Mouse (Mus musculus) liver, embryonic 13.5 days (tissue): ENCODE measurements around the gene Steap2. TPM values are rescaled to one million over a fixed set of nuclear protein-coding genes. Genes with fewer than 3 reads are reported as not detected.
"Not testable (repeated sequence)": the region's sequence is repeated elsewhere in the genome, so short reads cannot be mapped to it uniquely, and the experiment has no call there.

ENCODE experiments used
- ATAC-seq: fragments of 200-750 bp; cut with Nextera tagmentation; 2 replicates; pipeline ENCODE4 v1.8.0; 2017; ENCODE audit warnings: low read depth, mild to moderate bottlenecking, moderate number of reproducible peaks, moderate library complexity
- DNase-seq: peaks from one replicate; pipeline ENCODE4 v3.0.0; 2022
- H3K27ac ChIP-seq: fragments of 300-500 bp; sonication (generic); 2 replicates; pipeline ENCODE4 v1.5.1; 2015; ENCODE audit warnings: moderate library complexity, mild to moderate bottlenecking, inconsistent platforms
- H3K27me3 ChIP-seq: fragments of 300-500 bp; sonication (generic); 2 replicates; pipeline ENCODE4 v1.6.1; 2015; ENCODE audit warnings: mild to moderate bottlenecking, inconsistent platforms
- H3K36me3 ChIP-seq: fragments of 300-500 bp; sonication (generic); 2 replicates; pipeline ENCODE4 v1.6.1; 2015; ENCODE audit warnings: mild to moderate bottlenecking, inconsistent platforms
- H3K4me1 ChIP-seq: fragments of 300-500 bp; sonication (generic); replicated peaks from 2 replicates; pipeline ENCODE4 v1.6.1; 2015; ENCODE audit warnings: inconsistent platforms
- H3K4me2 ChIP-seq: fragments of 300-500 bp; sonication (generic); 2 replicates; pipeline ENCODE4 v1.6.1; 2015; ENCODE audit warnings: inconsistent platforms, mild to moderate bottlenecking, moderate library complexity
- H3K4me3 ChIP-seq: fragments of 300-500 bp; sonication (generic); replicated peaks from 2 replicates; pipeline ENCODE4 v1.5.1; 2015; ENCODE audit warnings: mild to moderate bottlenecking, inconsistent platforms
- H3K9ac ChIP-seq: fragments of 300-500 bp; sonication (generic); 2 replicates; pipeline ENCODE4 v1.6.1; 2015; ENCODE audit warnings: mild to moderate bottlenecking, inconsistent platforms
- H3K9me3 ChIP-seq: fragments of 300-500 bp; sonication (generic); replicated peaks from 2 replicates; pipeline ENCODE4 v1.6.1; 2016; ENCODE audit warnings: inconsistent platforms
- WGBS: fragments of 180-500 bp; shearing (Covaris S2); methylation state at CpG from one replicate; pipeline ENCODE4 v1.1.7; 2015; ENCODE audit not compliant: insufficient replicate concordance; 5-methylcytosine and 5-hydroxymethylcytosine counted together
- polyA plus RNA-seq: library from polyadenylated mRNA; unstranded; fragments of >200 nt; fragmentation: Nextera tagmentation; extraction: Ambion mirVana; gene quantifications from 2 replicates; pipeline ENCODE4 v1.2.1, GENCODE M21; 2015

The Steap2 gene
- polyA plus RNA-seq, 1 experiment from 2014 or later, result 4.9 TPM

DNA sequence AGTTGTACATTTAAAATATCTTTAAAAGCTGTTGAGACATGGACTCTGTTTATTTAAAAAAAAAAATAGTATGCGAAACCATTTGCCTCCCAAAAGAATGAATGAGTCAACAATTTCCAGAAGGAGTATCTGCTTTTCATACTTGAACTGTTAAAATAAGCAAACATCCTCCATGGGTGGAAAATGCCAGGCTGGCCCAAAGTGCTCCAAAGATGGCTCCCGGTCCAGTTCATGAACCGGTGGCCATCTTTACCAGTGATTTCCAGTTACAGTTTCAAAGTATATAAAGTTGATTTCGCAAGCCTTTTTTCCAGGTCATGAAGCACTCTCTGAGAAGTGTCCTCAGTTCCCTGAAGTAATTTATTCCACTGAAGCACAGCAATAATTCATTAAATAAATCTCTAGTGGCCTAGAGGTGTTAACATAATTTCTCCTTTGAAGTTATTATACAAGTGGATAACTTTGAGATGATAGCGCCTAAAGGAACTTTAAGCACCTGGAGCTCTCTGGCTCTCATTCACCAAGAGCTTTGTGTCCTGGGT is 1.1 kb upstream of the Steap2 start:
- Histone ChIP-seq H3K9me3 (no peaks in the 10 kb centered on the region), H3K9ac (no peak overlapping the region), H3K4me1 (no peaks in the 10 kb centered on the region), H3K4me3 (no peak overlapping the region), H3K36me3 (no peaks in the 10 kb centered on the region), H3K27me3 (peaks cover 38% of the 10 kb centered on the region), H3K4me2 (no peak overlapping the region), H3K27ac (no peak overlapping the region)
- no peak for DNase-seq
- 74% methylated on average over 5 of the region's 5 CpGs for WGBS
- ATAC-seq, result no peak

GRCm38 (mm10) chr5:5693541-5693955 is 830 bp downstream of the Steap2 start:
- Histone ChIP-seq H3K27me3 (peaks cover 38% of the 10 kb centered on the region), H3K4me2 (peak overlapping the region; percentile 55), H3K4me3 (peak overlapping the region; percentile 59), H3K4me1 (0 out of 2 replicates have a peak, but pooled peaks cover 4% of the 10 kb centered on the region), H3K9me3 (no peaks in the 10 kb centered on the region), H3K9ac (peak overlapping the region; percentile 64), H3K36me3 (no peaks in the 10 kb centered on the region), H3K27ac (peak overlapping the region; percentile 50)
- 3% methylated on average over 29 of the region's 29 CpGs for WGBS
- ATAC-seq (peak; percentile 44), DNase-seq (no peak)

GRCm38 (mm10) chr5:5692167-5692738 is 2.1 kb downstream of the Steap2 start:
- Histone ChIP-seq H3K9ac (no peak overlapping the region), H3K27ac (no peak overlapping the region), H3K4me2 (peak overlapping the region; percentile 55; the same call in 1 of the 2 replicates), H3K27me3 (peaks cover 38% of the 10 kb centered on the region), H3K4me1 (0 out of 2 replicates have a peak, but pooled peaks cover 8% of the 10 kb centered on the region), H3K36me3 (no peaks in the 10 kb centered on the region), H3K9me3 (no peaks in the 10 kb centered on the region), H3K4me3 (no peak overlapping the region)
- 48% methylated on average over 4 of the region's 4 CpGs for WGBS
- ATAC-seq (no peak), DNase-seq (no peak)

GRCm38 (mm10) chr5:5688945-5689540 is 5.3 kb downstream of the Steap2 start:
- no peak for ATAC-seq
- no peaks in the 10 kb centered on the region for H3K9me3 ChIP-seq
- H3K9ac ChIP-seq, result no peak overlapping the region
- peaks cover 29% of the 10 kb centered on the region for H3K27me3 ChIP-seq
- no peak overlapping the region for H3K4me3 ChIP-seq
- H3K4me1 ChIP-seq, result 0 out of 2 replicates have a peak, but pooled peaks cover 8% of the 10 kb centered on the region
- H3K4me2 ChIP-seq, result no peak overlapping the region
- WGBS, result 57% methylated on average over 8 of the region's 8 CpGs
- no peak for DNase-seq
- no peaks in the 10 kb centered on the region for H3K36me3 ChIP-seq
- H3K27ac ChIP-seq, result no peak overlapping the region

DNA sequence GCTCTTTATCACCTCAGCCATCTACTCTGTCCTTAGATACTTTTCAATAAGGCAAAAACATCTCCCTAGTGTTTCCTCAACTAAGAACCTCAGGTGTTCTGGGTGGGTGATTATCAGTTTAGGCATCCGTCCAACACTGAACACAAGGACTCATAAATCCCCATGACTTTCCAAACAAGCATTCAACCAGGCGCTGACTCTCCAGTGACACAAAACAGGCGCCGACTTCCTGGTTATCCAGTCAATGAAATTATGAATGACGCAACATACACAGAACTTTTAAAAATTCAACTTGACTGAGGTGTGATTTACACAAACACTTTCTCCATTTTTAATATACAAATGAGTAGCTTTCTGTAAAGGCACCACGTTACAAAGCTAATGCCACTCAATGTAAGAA is 6.2 kb downstream of the Steap2 start:
- Histone ChIP-seq H3K36me3 (no peaks in the 10 kb centered on the region), H3K27me3 (peaks cover 21% of the 10 kb centered on the region), H3K27ac (no peak overlapping the region), H3K9ac (no peak overlapping the region), H3K4me3 (no peak overlapping the region), H3K4me1 (0 out of 2 replicates have a peak, but pooled peaks cover 8% of the 10 kb centered on the region), H3K9me3 (no peaks in the 10 kb centered on the region), H3K4me2 (no peak overlapping the region)
- 56% methylated on average over 6 of the region's 6 CpGs for WGBS
- ATAC-seq, result no peak
- DNase-seq, result no peak

DNA sequence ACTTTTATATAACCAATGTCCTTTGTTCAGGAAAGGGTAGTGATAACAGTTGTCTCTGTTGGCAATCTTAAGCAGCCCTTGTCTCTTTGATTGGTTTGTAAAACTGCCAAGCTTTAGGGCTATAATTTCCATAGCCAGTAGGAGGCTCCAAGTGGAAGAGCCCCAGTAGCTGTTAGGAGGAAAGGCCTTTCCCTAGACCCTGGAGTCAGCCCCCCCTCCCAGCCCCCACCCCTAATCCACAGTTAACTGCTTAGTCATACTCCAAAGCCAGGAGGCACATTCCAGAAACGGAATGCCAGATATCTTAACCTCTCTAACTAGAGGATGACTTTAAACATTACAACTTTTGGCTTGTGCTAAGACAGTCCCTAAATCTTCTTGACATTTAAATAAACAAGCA is 7.4 kb downstream of the Steap2 start:
- no peak for ATAC-seq
- no peak for DNase-seq
- 19% methylated on average over 1 of the region's 1 CpGs for WGBS

DNA sequence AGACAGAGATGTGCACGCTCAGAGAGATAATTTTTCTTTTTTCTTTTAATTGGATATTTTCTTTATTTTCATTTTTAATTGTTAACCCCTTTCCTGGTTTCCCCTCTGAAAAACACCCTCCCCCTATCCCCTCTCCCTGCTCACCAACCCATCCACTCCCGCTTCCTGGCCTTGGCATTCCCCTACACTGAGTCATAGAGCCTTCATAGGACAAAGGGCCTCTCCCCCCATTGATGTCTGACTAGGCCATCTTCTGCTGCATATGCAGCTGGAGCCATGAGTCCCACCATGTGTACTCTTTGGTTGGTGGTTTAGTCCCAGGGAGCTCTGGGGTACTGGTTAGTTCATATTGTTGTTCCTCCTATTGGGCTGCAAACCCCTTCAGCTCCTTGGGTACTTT is 9.4 kb downstream of the Steap2 start:
- H3K36me3 ChIP-seq, H3K9ac ChIP-seq, H3K27ac ChIP-seq, H3K4me1 ChIP-seq, DNase-seq, H3K9me3 ChIP-seq, H3K27me3 ChIP-seq, ATAC-seq, H3K4me2 ChIP-seq, H3K4me3 ChIP-seq: not testable (repeated sequence)
- WGBS, result 48% methylated on average over 2 of the region's 2 CpGs

More for the DNA sequence above, 7.4 kb downstream of the Steap2 start:
- Histone ChIP-seq H3K27ac (no peak overlapping the region), H3K9me3 (no peaks in the 10 kb centered on the region), H3K4me2 (no peak overlapping the region), H3K4me3 (no peak overlapping the region), H3K4me1 (0 out of 2 replicates have a peak, but pooled peaks cover 8% of the 10 kb centered on the region), H3K27me3 (0 out of 2 replicates have a peak, but pooled peaks cover 8% of the 10 kb centered on the region), H3K9ac (no peak overlapping the region), H3K36me3 (no peaks in the 10 kb centered on the region)

DNA sequence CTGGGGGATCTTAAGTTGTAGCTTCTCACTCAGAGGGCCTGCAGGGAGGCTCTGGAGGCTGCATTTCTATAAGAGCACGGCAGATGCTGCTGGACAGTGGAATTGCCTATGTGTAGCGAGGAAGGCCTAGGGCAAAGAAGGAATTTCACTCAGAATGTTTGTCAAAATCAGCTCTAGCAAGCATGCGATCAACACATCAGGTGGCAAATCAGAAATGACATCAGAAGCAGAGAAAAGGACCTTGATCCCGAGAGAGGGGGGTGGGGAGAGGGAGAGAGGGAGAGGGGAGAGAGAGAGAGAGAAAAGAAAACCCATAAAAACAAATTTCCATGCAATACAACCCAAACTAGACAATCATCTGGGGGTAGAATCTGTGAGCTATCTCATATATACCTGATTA is 11.1 kb downstream of the Steap2 start:
- WGBS, result 52% methylated on average over 4 of the region's 4 CpGs
- no peak overlapping the region for H3K4me3 ChIP-seq
- no peaks in the 10 kb centered on the region for H3K9me3 ChIP-seq
- H3K27me3 ChIP-seq, result no peaks in the 10 kb centered on the region
- ATAC-seq (no peak), DNase-seq (no peak)
- no peaks in the 10 kb centered on the region for H3K36me3 ChIP-seq
- H3K9ac ChIP-seq, result no peak overlapping the region
- no peak overlapping the region for H3K4me2 ChIP-seq
- no peak overlapping the region for H3K27ac ChIP-seq
- H3K4me1 ChIP-seq, result 0 out of 2 replicates have a peak, but pooled peaks cover 2% of the 10 kb centered on the region

GRCm38 (mm10) chr5:5679459-5679858 is 14.9 kb downstream of the Steap2 start:
- Histone ChIP-seq H3K4me3 (no peak overlapping the region), H3K4me2 (no peak overlapping the region), H3K36me3 (no peaks in the 10 kb centered on the region), H3K4me1 (no peaks in the 10 kb centered on the region), H3K9ac (no peak overlapping the region), H3K27ac (no peak overlapping the region), H3K9me3 (no peaks in the 10 kb centered on the region), H3K27me3 (no peaks in the 10 kb centered on the region)
- ATAC-seq (no peak), DNase-seq (no peak)

- Histone ChIP-seq H3K36me3 (no peaks in the 10 kb centered on the region), H3K4me3 (no peak overlapping the region), H3K4me2 (no peak overlapping the region), H3K9ac (no peak overlapping the region), H3K4me1 (no peaks in the 10 kb centered on the region), H3K27ac (no peak overlapping the region), H3K9me3 (no peaks in the 10 kb centered on the region), H3K27me3 (no peaks in the 10 kb centered on the region)
- ATAC-seq (no peak), DNase-seq (no peak)
- 54% methylated on average over 3 of the region's 3 CpGs for WGBS
These were observed 18.3 kb downstream of the Steap2 start for GRCm38 (mm10) chr5:5676082-5676481.

- H3K9me3 ChIP-seq, result no peaks in the 10 kb centered on the region
- 66% methylated on average over 7 of the region's 7 CpGs for WGBS
- H3K4me1 ChIP-seq, result no peaks in the 10 kb centered on the region
- H3K27me3 ChIP-seq, result peaks cover 3% of the 10 kb centered on the region
- H3K4me2 ChIP-seq, result no peak overlapping the region
- no peaks in the 10 kb centered on the region for H3K36me3 ChIP-seq
- no peak overlapping the region for H3K9ac ChIP-seq
- H3K27ac ChIP-seq, result no peak overlapping the region
- DNase-seq, result no peak
- H3K4me3 ChIP-seq, result no peak overlapping the region
- ATAC-seq, result no peak
These were observed 25.5 kb downstream of the Steap2 start for GRCm38 (mm10) chr5:5668920-5669319.
